Mouse (Mus musculus) olfactory bulb, adult 2 months (tissue): ENCODE data around the gene Specc1. TPM values are rescaled to one million over a fixed set of nuclear protein-coding genes. Genes with fewer than 3 reads are reported as not detected.

Experiments
- H3K27ac ChIP-seq: fragments of 200-500 bp; 2 replicates; pipeline ENCODE4 v1.5.1; 2012; ENCODE audit warnings: low read depth, low read length; ENCODE audit not compliant: insufficient read depth
- H3K4me1 ChIP-seq: fragments of 200-500 bp; 2 replicates; pipeline ENCODE4 v1.6.1; 2012; ENCODE audit warnings: low read length; ENCODE audit not compliant: control insufficient read depth, insufficient read depth
- H3K4me3 ChIP-seq: fragments of 200-500 bp; 2 replicates; pipeline ENCODE4 v1.5.1; 2012; ENCODE audit warnings: mild to moderate bottlenecking, low read depth, low read length, moderate library complexity; ENCODE audit not compliant: insufficient read depth
- CTCF ChIP-seq: fragments of 200-500 bp; IDR thresholded peaks from 2 replicates; pipeline ENCODE4 v1.5.1; 2012; ENCODE audit warnings: low read depth, mild to moderate bottlenecking, low read length, moderate library complexity; ENCODE audit not compliant: insufficient read depth
- POLR2A ChIP-seq: fragments of 200-500 bp; IDR thresholded peaks from 2 replicates; pipeline ENCODE4 v1.6.1; 2012; ENCODE audit warnings: mild to moderate bottlenecking, low read depth, low read length, moderate library complexity; ENCODE audit not compliant: insufficient read depth
- WGBS: fragments of 180-500 bp; shearing (Covaris S2); methylation state at CpG from one replicate; pipeline ENCODE4 v1.1.7; 2018; 5-methylcytosine and 5-hydroxymethylcytosine counted together
- polyA plus RNA-seq: library from polyadenylated mRNA; stranded (reverse); fragments of >200 nt; gene quantifications from 2 replicates; pipeline ENCODE4 v1.2.4, GENCODE M21; 2012; ENCODE audit warnings: low replicate concordance; ENCODE audit not compliant: missing spikeins, insufficient read depth, insufficient read length

Gene Specc1
- polyA plus RNA-seq, 1 experiment, result not detected

GRCm38 (mm10) chr11:62213384-62213989 is 256.9 kb downstream of the Specc1 start:
- Histone ChIP-seq H3K4me3 (no peak overlapping the region), H3K27ac (no peak overlapping the region), H3K4me1 (peaks cover 6% of the 10 kb centered on the region)
- TF ChIP-seq POLR2A, result no peak
- WGBS, result 95% methylated on average over 12 of the region's 12 CpGs

GRCm38 (mm10) chr11:62215107-62215506 is 258.5 kb downstream of the Specc1 start:
- TF ChIP-seq POLR2A (no peak), CTCF (no peak)
- H3K4me3 ChIP-seq, result no peak overlapping the region
- H3K27ac ChIP-seq, result no peak overlapping the region
- 85% methylated on average over 2 of the region's 2 CpGs for WGBS
- H3K4me1 ChIP-seq, result no peaks in the 10 kb centered on the region; the same call in 1 of the 2 replicates

GRCm38 (mm10) chr11:62217751-62218150 is 261.2 kb downstream of the Specc1 start:
- TF ChIP-seq CTCF (no peak), POLR2A (no peak)
- H3K4me1 ChIP-seq, result no peaks in the 10 kb centered on the region
- no peak overlapping the region for H3K27ac ChIP-seq
- 64% methylated on average over 6 of the region's 6 CpGs for WGBS
- H3K4me3 ChIP-seq, result no peak overlapping the region

DNA sequence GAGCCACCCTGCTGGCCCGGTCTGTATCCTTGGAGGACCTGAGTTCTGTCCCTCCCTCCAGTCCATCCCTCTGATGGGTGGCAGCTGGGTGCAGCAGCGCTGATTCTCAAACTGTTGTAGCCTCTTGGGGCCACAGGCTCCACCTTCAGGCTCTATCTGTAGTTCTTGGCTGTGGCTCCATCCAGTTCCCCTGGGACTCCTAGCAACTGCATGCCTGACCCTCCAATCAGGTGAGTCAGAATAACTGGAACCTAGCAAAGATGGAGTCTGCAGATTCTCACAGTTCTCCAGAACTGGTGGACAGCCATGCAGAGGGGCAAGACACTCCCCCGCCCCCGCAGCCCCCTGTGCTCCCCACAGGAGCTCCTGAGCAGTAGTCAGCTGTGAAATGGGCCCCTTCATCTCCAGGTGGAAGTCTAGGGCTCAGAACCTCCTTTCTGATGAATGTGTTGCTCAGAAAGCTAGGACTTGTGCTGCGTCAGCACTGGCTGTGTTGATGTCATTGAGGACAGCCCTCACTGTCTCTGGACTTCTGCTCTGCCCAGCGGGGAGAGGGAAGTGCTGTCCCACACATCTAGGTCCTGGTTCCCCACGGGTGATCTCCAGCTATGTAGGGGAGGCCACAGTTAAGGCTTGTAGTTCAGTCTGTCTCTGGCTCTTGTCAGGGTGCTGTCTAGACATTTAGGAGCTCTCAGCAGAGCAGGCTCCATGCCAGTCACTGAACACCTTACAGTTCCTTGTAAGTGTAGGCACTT is 264.4 kb downstream of the Specc1 start:
- no peak for TF ChIP-seq POLR2A
- no peak for TF ChIP-seq CTCF
- no peak overlapping the region for H3K4me3 ChIP-seq
- H3K4me1 ChIP-seq, result no peaks in the 10 kb centered on the region
- WGBS, result 92% methylated on average over 7 of the region's 7 CpGs
- H3K27ac ChIP-seq, result no peak overlapping the region

- 91% methylated on average over 5 of the region's 5 CpGs for WGBS
- TF ChIP-seq POLR2A, result no peak
- TF ChIP-seq CTCF, result no peak
- Histone ChIP-seq H3K4me1 (no peaks in the 10 kb centered on the region), H3K27ac (no peak overlapping the region), H3K4me3 (no peak overlapping the region)
Observed at GRCm38 (mm10) chr11:62223416-62223815, 266.9 kb downstream of the Specc1 start.

- TF ChIP-seq CTCF, result no peak
- no peak for TF ChIP-seq POLR2A
- no peak overlapping the region for H3K4me3 ChIP-seq
- H3K4me1 ChIP-seq, result no peaks in the 10 kb centered on the region
- 85% methylated on average over 7 of the region's 7 CpGs for WGBS
- no peak overlapping the region for H3K27ac ChIP-seq
Observed at GRCm38 (mm10) chr11:62223962-62224361, 267.4 kb downstream of the Specc1 start.

- TF ChIP-seq POLR2A (no peak), CTCF (no peak)
- Histone ChIP-seq H3K4me1 (no peaks in the 10 kb centered on the region), H3K27ac (no peak overlapping the region), H3K4me3 (no peak overlapping the region)
- 84% methylated on average over 4 of the region's 4 CpGs for WGBS
Observed at GRCm38 (mm10) chr11:62224797-62225196, 268.2 kb downstream of the Specc1 start.

- TF ChIP-seq POLR2A (no peak), CTCF (no peak)
- Histone ChIP-seq H3K27ac (no peak overlapping the region), H3K4me1 (no peaks in the 10 kb centered on the region), H3K4me3 (no peak overlapping the region)
- 88% methylated on average over 12 of the region's 12 CpGs for WGBS
Observed at GRCm38 (mm10) chr11:62240631-62241261, 284.2 kb downstream of the Specc1 start.

DNA sequence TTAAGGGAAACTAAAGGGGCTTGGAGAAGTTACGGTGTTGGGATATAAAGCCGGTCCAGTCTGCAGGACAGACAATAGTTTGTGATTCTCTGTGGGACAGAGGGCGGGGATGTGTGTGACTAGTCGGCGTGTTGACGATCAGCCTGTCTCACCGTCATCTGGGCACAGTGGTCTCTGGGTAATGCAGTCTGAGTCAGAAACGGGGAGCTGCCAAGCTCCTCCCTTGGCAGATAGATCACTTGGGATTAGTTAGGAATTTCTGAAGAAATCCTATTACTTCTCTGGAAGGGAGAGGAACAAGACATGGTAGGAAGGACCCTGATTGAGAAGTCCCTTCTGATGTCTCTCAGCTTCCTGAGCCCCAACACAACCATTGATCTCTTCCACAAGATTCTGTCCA is 287.3 kb downstream of the Specc1 start:
- H3K4me1 ChIP-seq, result peaks cover 7% of the 10 kb centered on the region
- 79% methylated on average over 8 of the region's 8 CpGs for WGBS
- TF ChIP-seq CTCF (no peak), POLR2A (no peak)
- no peak overlapping the region for H3K27ac ChIP-seq
- H3K4me3 ChIP-seq, result no peak overlapping the region
